Mouse (Mus musculus): ENCODE data around the gene Aldob. TPM values are rescaled to one million over a fixed set of nuclear protein-coding genes. Genes with fewer than 3 reads are reported as not detected.

The Aldob gene
- polyA plus RNA-seq, 1 experiment from 2014 or later = 0.14 TPM

DNA sequence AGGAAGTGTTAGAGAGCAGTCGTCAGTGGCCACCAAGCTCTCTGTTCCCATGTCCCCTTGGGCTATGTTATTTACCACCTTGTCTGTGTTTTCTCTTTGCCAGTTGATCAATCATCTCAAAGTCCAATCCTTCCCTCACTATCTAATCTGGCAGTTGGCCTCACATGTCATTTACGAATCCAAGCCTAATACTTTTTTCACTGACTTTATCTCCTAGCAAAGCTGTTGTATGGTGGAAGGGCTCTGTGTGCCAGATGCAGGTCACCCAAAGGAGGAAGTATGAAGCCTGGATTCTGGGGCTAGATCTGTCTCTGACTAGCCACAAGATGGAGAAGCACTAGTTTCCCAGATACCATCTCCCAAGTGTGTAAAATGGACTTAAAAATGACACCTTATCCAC, 8.8 kb upstream of the Aldob start:
- 85% methylated on average over 2 of the region's 2 CpGs for WGBS
- no peaks in the 10 kb centered on the region for H3K4me1 ChIP-seq
- no peak for ATAC-seq (ENCODE audit: low FRiP score)

DNA sequence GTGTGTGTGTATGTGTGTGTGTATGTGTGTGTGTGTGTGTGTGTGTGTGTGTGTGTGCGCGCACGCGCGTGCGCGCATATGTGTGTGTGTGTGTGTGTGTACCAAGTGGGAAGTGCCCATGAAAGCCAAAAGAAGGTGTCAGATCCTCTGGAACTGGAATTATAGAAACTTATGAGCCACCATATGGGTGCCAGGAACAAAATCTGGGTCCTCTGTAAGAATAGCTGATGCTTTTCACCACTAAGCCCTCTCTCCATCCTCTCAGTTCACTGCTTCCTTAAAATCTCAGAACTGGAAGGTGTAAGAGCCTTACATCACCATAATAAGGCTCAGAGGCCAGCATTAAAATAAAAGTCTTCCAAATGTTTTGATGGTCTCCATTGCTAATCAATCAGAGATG, 8.0 kb upstream of the Aldob start:
- Histone ChIP-seq H3K27ac (replicated peaks) (no peak overlapping the region), H3K9me3 (replicated peaks) (no peaks in the 10 kb centered on the region), H3K4me1 (no peaks in the 10 kb centered on the region), H3K27me3 (replicated peaks) (no peaks in the 10 kb centered on the region), H3K9ac (replicated peaks) (no peak overlapping the region), H3K4me2 (no peak overlapping the region), H3K36me3 (no peaks in the 10 kb centered on the region), H3K4me3 (replicated peaks) (no peak overlapping the region)
- WGBS = 91% methylated on average over 7 of the region's 7 CpGs
- ATAC-seq (ENCODE audit: low FRiP score) = no peak

More for the DNA sequence above, 8.8 kb upstream of the Aldob start:
- H3K36me3 ChIP-seq = no peaks in the 10 kb centered on the region
- no peak overlapping the region for H3K4me3 ChIP-seq (replicated peaks)
- no peak overlapping the region for H3K4me2 ChIP-seq
- H3K27ac ChIP-seq (replicated peaks) = no peak overlapping the region
- no peak overlapping the region for H3K9ac ChIP-seq (replicated peaks)
- no peaks in the 10 kb centered on the region for H3K9me3 ChIP-seq (replicated peaks)
- no peaks in the 10 kb centered on the region for H3K27me3 ChIP-seq (replicated peaks)

- no peaks in the 10 kb centered on the region for H3K9me3 ChIP-seq (replicated peaks)
- ATAC-seq (ENCODE audit: low FRiP score) = no peak
- no peak overlapping the region for H3K4me2 ChIP-seq
- no peaks in the 10 kb centered on the region for H3K27me3 ChIP-seq (replicated peaks)
- no peak overlapping the region for H3K4me3 ChIP-seq (replicated peaks)
- H3K9ac ChIP-seq (replicated peaks) = no peak overlapping the region
- no peak overlapping the region for H3K27ac ChIP-seq (replicated peaks)
- H3K4me1 ChIP-seq = no peaks in the 10 kb centered on the region
- no peaks in the 10 kb centered on the region for H3K36me3 ChIP-seq
- WGBS = 80% methylated on average over 5 of the region's 5 CpGs
Observed at GRCm38 (mm10) chr4:49553380-49553779, 4.0 kb upstream of the Aldob start.

- H3K9me3 ChIP-seq (replicated peaks) = no peaks in the 10 kb centered on the region
- no peak overlapping the region for H3K4me2 ChIP-seq
- H3K4me1 ChIP-seq = no peaks in the 10 kb centered on the region
- H3K27ac ChIP-seq (replicated peaks) = no peak overlapping the region
- H3K36me3 ChIP-seq = no peaks in the 10 kb centered on the region
- ATAC-seq (ENCODE audit: low FRiP score) = no peak
- no peaks in the 10 kb centered on the region for H3K27me3 ChIP-seq (replicated peaks)
- H3K9ac ChIP-seq (replicated peaks) = no peak overlapping the region
- WGBS = 87% methylated on average over 7 of the region's 7 CpGs
- H3K4me3 ChIP-seq (replicated peaks) = no peak overlapping the region
Observed at GRCm38 (mm10) chr4:49547544-49548219, 1.7 kb downstream of the Aldob start.

- H3K4me2 ChIP-seq = no peak overlapping the region
- H3K27me3 ChIP-seq (replicated peaks) = no peaks in the 10 kb centered on the region
- WGBS = 74% methylated on average over 6 of the region's 6 CpGs
- no peak overlapping the region for H3K27ac ChIP-seq (replicated peaks)
- H3K4me3 ChIP-seq (replicated peaks) = no peak overlapping the region
- ATAC-seq (ENCODE audit: low FRiP score) = no peak
- no peaks in the 10 kb centered on the region for H3K36me3 ChIP-seq
- H3K9me3 ChIP-seq (replicated peaks) = no peaks in the 10 kb centered on the region
- H3K4me1 ChIP-seq = no peaks in the 10 kb centered on the region
- H3K9ac ChIP-seq (replicated peaks) = no peak overlapping the region
Observed at GRCm38 (mm10) chr4:49546873-49547543, 2.3 kb downstream of the Aldob start.

DNA sequence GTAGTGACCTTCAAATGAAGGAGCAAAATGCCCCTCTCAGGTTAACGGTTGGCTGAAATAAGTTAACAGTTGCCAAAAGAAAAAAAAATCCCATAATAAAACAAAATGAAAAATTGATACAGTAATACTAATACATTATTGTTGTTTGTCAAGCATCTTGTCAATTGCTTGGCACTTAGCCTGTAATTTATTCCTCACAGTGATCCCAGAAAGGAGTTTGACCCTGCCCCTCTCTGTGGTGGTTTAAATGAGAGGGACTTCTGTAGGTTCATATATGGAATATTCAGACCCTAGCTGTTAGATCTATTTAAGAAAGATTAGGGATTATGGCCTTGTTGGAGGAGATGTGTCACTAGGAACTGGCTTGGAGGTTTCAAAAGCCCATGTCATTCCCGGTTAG, 3.3 kb downstream of the Aldob start:
- no peaks in the 10 kb centered on the region for H3K9me3 ChIP-seq (replicated peaks)
- H3K36me3 ChIP-seq = no peaks in the 10 kb centered on the region
- H3K4me2 ChIP-seq = no peak overlapping the region
- no peak for ATAC-seq (ENCODE audit: low FRiP score)
- no peak overlapping the region for H3K27ac ChIP-seq (replicated peaks)
- 88% methylated on average over 2 of the region's 2 CpGs for WGBS
- H3K9ac ChIP-seq (replicated peaks) = no peak overlapping the region
- no peaks in the 10 kb centered on the region for H3K27me3 ChIP-seq (replicated peaks)
- H3K4me3 ChIP-seq (replicated peaks) = no peak overlapping the region
- H3K4me1 ChIP-seq = no peaks in the 10 kb centered on the region

DNA sequence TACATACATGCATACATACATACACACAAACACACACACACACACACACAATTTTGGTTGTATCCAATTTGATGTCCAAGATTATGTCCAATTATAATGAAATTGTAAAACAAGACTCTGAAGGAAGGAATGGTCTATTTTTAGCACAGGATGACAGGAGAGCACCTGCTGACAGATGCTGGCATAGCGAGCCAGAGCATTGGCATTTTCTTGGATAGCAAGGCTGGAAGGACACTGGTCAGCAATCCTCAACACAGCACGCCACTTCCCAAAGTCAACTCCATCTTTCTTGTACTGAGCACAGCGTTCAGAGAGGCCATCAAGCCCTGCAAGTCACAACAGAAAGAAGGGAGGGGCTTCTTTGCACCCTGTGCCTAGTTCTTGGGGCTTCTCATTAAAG, 8.4 kb downstream of the Aldob start:
- no peak overlapping the region for H3K4me2 ChIP-seq
- 78% methylated on average over 3 of the region's 3 CpGs for WGBS
- no peaks in the 10 kb centered on the region for H3K9me3 ChIP-seq (replicated peaks)
- H3K9ac ChIP-seq (replicated peaks) = no peak overlapping the region
- H3K4me3 ChIP-seq (replicated peaks) = no peak overlapping the region
- no peak overlapping the region for H3K27ac ChIP-seq (replicated peaks)
- H3K36me3 ChIP-seq = no peaks in the 10 kb centered on the region
- no peaks in the 10 kb centered on the region for H3K27me3 ChIP-seq (replicated peaks)
- ATAC-seq (ENCODE audit: low FRiP score) = no peak
- no peaks in the 10 kb centered on the region for H3K4me1 ChIP-seq

DNA sequence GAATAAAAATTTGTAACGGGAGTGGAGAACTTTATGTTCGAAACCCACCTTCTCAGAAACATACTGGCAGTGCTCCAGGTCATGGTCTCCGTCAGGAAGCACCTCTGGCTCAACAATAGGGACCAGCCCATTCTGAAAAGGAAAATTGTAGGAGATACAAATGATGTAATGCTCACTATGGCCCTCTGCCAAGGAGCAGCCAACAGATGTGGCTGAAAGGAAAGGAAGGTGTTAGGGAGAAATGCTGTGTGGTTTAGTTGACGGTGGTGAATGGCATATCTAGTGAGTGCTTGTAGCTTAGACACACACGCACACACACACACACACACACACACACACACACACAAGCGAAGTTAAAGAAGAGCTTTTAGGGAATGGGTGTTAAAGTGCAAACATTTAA, 9.7 kb downstream of the Aldob start:
- no peaks in the 10 kb centered on the region for H3K9me3 ChIP-seq (replicated peaks)
- no peaks in the 10 kb centered on the region for H3K36me3 ChIP-seq
- ATAC-seq (ENCODE audit: low FRiP score) = no peak
- H3K4me2 ChIP-seq = no peak overlapping the region
- no peak overlapping the region for H3K27ac ChIP-seq (replicated peaks)
- H3K4me1 ChIP-seq = no peaks in the 10 kb centered on the region
- H3K9ac ChIP-seq (replicated peaks) = no peak overlapping the region
- H3K27me3 ChIP-seq (replicated peaks) = no peaks in the 10 kb centered on the region
- WGBS = 66% methylated on average over 6 of the region's 6 CpGs
- no peak overlapping the region for H3K4me3 ChIP-seq (replicated peaks)

- H3K4me2 ChIP-seq = no peak overlapping the region
- ATAC-seq (ENCODE audit: low FRiP score) = no peak
Observed at GRCm38 (mm10) chr4:49536671-49537070, 12.7 kb downstream of the Aldob start.

GRCm38 (mm10) chr4:49535675-49536294, 13.6 kb downstream of the Aldob start:
- Histone ChIP-seq H3K4me2 (no peak overlapping the region), H3K4me3 (replicated peaks) (no peak overlapping the region), H3K9me3 (replicated peaks) (no peaks in the 10 kb centered on the region), H3K36me3 (peaks cover 19% of the 10 kb centered on the region), H3K27me3 (replicated peaks) (no peaks in the 10 kb centered on the region), H3K4me1 (no peaks in the 10 kb centered on the region), H3K27ac (replicated peaks) (no peak overlapping the region), H3K9ac (replicated peaks) (no peak overlapping the region)
- no peak for ATAC-seq (ENCODE audit: low FRiP score)
- 93% methylated on average over 4 of the region's 4 CpGs for WGBS

More at GRCm38 (mm10) chr4:49536671-49537070, 12.7 kb downstream of the Aldob start:
- H3K9ac ChIP-seq (replicated peaks) = no peak overlapping the region
- H3K36me3 ChIP-seq = peaks cover 15% of the 10 kb centered on the region
- H3K4me1 ChIP-seq = no peaks in the 10 kb centered on the region
- H3K4me3 ChIP-seq (replicated peaks) = no peak overlapping the region
- H3K27me3 ChIP-seq (replicated peaks) = no peaks in the 10 kb centered on the region
- 92% methylated on average over 4 of the region's 4 CpGs for WGBS
- H3K27ac ChIP-seq (replicated peaks) = no peak overlapping the region
- H3K9me3 ChIP-seq (replicated peaks) = no peaks in the 10 kb centered on the region

GRCm38 (mm10) chr4:49535036-49535435, 14.3 kb downstream of the Aldob start:
- Histone ChIP-seq H3K9me3 (replicated peaks) (peaks cover 6% of the 10 kb centered on the region; the same call in 1 of the 2 replicates), H3K27me3 (replicated peaks) (no peaks in the 10 kb centered on the region), H3K4me3 (replicated peaks) (no peak overlapping the region), H3K36me3 (peaks cover 27% of the 10 kb centered on the region), H3K27ac (replicated peaks) (no peak overlapping the region), H3K9ac (replicated peaks) (no peak overlapping the region), H3K4me2 (no peak overlapping the region), H3K4me1 (no peaks in the 10 kb centered on the region)
- no peak for ATAC-seq (ENCODE audit: low FRiP score)
- 85% methylated on average over 3 of the region's 3 CpGs for WGBS

DNA sequence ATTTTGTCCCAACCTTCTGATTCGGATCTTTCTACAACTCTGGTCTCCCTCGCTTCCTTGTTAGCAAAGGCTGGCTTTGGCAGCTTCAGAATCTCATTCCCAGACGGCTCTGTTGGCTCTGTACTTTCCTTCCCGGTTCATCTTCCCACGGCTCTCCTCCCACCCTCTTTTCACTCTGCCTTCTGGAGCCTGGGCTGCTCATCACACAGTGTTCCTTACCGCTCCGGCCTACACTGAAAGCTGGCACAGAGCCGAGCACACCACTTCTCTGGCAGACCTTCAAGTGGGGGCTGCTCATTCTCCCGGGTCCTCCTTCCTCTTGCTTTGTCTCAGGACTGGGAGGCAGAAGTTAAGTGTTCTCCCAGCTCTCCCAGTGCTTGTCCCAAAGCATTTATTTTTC, 26.8 kb downstream of the Aldob start:
- no peaks in the 10 kb centered on the region for H3K27me3 ChIP-seq (replicated peaks)
- ATAC-seq (ENCODE audit: low FRiP score) = no peak
- WGBS = 74% methylated on average over 9 of the region's 9 CpGs
- no peak overlapping the region for H3K9ac ChIP-seq (replicated peaks)
- H3K9me3 ChIP-seq (replicated peaks) = no peaks in the 10 kb centered on the region
- 0 out of 2 replicates have a peak overlapping the region, but pooled peaks have one; percentile 76 for H3K4me3 ChIP-seq (replicated peaks)
- H3K4me2 ChIP-seq = peak overlapping the region; percentile 74
- H3K27ac ChIP-seq (replicated peaks) = no peak overlapping the region
- H3K4me1 ChIP-seq = peaks cover 26% of the 10 kb centered on the region
- H3K36me3 ChIP-seq = peaks cover 23% of the 10 kb centered on the region
